Mouse (Mus musculus) stomach, embryonic 14.5 days (tissue): ENCODE measurements at regions not wholly inside any gene's neighbourhood (a gene's known extent, or its start where the extent isn't known, plus 50 kb on each side); places are given as distances from the start of the nearest gene placed in this dataset.

ENCODE experiments used
- ATAC-seq: fragments of 200-750 bp; cut with Nextera tagmentation; 2 replicates; pipeline ENCODE4 v1.8.0; 2017; ENCODE audit warnings: low read depth, moderate TSS enrichment; ENCODE audit not compliant: insufficient number of reproducible peaks, insufficient read depth, low FRiP score
- H3K27ac ChIP-seq: fragments of 300-500 bp; sonication (generic); 2 replicates; pipeline ENCODE4 v1.5.1; 2014; ENCODE audit warnings: mild to moderate bottlenecking, low read length, moderate library complexity, mixed read lengths
- H3K27me3 ChIP-seq: fragments of 300-500 bp; sonication (generic); 2 replicates; pipeline ENCODE4 v1.6.1; 2014; ENCODE audit warnings: low read length, control low read depth, mixed read lengths; ENCODE audit not compliant: control insufficient read depth, insufficient read depth
- H3K36me3 ChIP-seq: fragments of 300-500 bp; sonication (generic); 2 replicates; pipeline ENCODE4 v1.6.1; 2014; ENCODE audit warnings: mild to moderate bottlenecking, control low read depth, low read length, moderate library complexity, mixed read lengths; ENCODE audit not compliant: control insufficient read depth, insufficient read depth
- H3K4me1 ChIP-seq: fragments of 300-500 bp; sonication (generic); 2 replicates; pipeline ENCODE4 v1.6.1; 2014; ENCODE audit warnings: low read length, control low read depth, mixed read lengths; ENCODE audit not compliant: control insufficient read depth, insufficient read depth
- H3K4me2 ChIP-seq: fragments of 300-500 bp; sonication (generic); replicated peaks from 2 replicates; pipeline ENCODE4 v1.6.1; 2014; ENCODE audit warnings: low read depth, low read length, control low read depth
- H3K4me3 ChIP-seq: fragments of 300-500 bp; sonication (generic); 2 replicates; pipeline ENCODE4 v1.5.1; 2014; ENCODE audit warnings: low read depth, low read length, control low read depth
- H3K9ac ChIP-seq: fragments of 300-500 bp; sonication (generic); replicated peaks from 2 replicates; pipeline ENCODE4 v1.6.1; 2014; ENCODE audit warnings: low read depth, mild to moderate bottlenecking, control low read depth, low read length, moderate library complexity, mixed read lengths
- H3K9me3 ChIP-seq: fragments of 300-500 bp; sonication (generic); 2 replicates; pipeline ENCODE4 v1.6.1; 2016; ENCODE audit warnings: low read depth, low read length, control low read depth; ENCODE audit not compliant: control insufficient read depth
- WGBS: fragments of 180-500 bp; shearing (Covaris S2); extraction: QIAGEN DNeasy Blood & Tissue Kit; methylation state at CpG from one replicate; pipeline ENCODE4 v1.1.7; 2014; 5-methylcytosine and 5-hydroxymethylcytosine counted together

- Histone ChIP-seq H3K4me2 (no peak overlapping the region), H3K36me3 (no peaks in the 10 kb centered on the region), H3K27me3 (no peaks in the 10 kb centered on the region), H3K4me3 (no peak overlapping the region), H3K9me3 (no peaks in the 10 kb centered on the region), H3K27ac (no peak overlapping the region), H3K4me1 (0 out of 2 replicates have a peak, but pooled peaks cover 4% of the 10 kb centered on the region), H3K9ac (no peak overlapping the region)
- ATAC-seq: no peak
- 83% methylated on average over 8 of the region's 8 CpGs for WGBS
Observed at GRCm38 (mm10) chr16:13050225-13050892, 59.1 kb upstream of the Ercc4 start.

GRCm38 (mm10) chr16:13054956-13055355, 54.5 kb upstream of the Ercc4 start:
- H3K4me3 ChIP-seq: no peak overlapping the region
- H3K27me3 ChIP-seq: no peaks in the 10 kb centered on the region
- no peaks in the 10 kb centered on the region for H3K36me3 ChIP-seq
- H3K9ac ChIP-seq: no peak overlapping the region
- H3K9me3 ChIP-seq: no peaks in the 10 kb centered on the region
- 0 out of 2 replicates have a peak, but pooled peaks cover 4% of the 10 kb centered on the region for H3K4me1 ChIP-seq
- no peak overlapping the region for H3K27ac ChIP-seq
- 66% methylated on average over 7 of the region's 7 CpGs for WGBS
- H3K4me2 ChIP-seq: no peak overlapping the region
- ATAC-seq: no peak
